Mouse (Mus musculus) bone marrow, adult 2 months (tissue): ENCODE results near the gene Adipoq.

Experiments used
- CTCF ChIP-seq: fragments of 200-500 bp; IDR thresholded peaks from 2 replicates; pipeline ENCODE4 v1.5.1; 2011; ENCODE audit warnings: low read length, control low read depth; ENCODE audit not compliant: control insufficient read depth, insufficient read depth
- POLR2A ChIP-seq: fragments of 200-500 bp; IDR thresholded peaks from 2 replicates; pipeline ENCODE4 v1.6.1; 2011; ENCODE audit warnings: low read depth, mild to moderate bottlenecking, control low read depth, low read length, borderline replicate concordance; ENCODE audit not compliant: control insufficient read depth

GRCm38 (mm10) chr16:23185824-23186223 is 39.5 kb downstream of the Adipoq start:
- TF ChIP-seq POLR2A (no peak), CTCF (no peak)
